Mouse (Mus musculus) thymus, adult 2 months (tissue): ENCODE results near the gene Bckdha.

ENCODE experiments used
- CTCF ChIP-seq: fragments of 200-500 bp; IDR thresholded peaks from 2 replicates; pipeline ENCODE4 v1.5.1; 2012; ENCODE audit warnings: mild to moderate bottlenecking, control low read depth, low read length, moderate library complexity, borderline replicate concordance; ENCODE audit not compliant: control insufficient read depth, poor library complexity, insufficient read depth; ENCODE audit errors: extremely low read depth
- POLR2A ChIP-seq: fragments of 200-500 bp; IDR thresholded peaks from 2 replicates; pipeline ENCODE4 v1.6.1; 2012; ENCODE audit warnings: mild to moderate bottlenecking, low read length, control low read depth, moderate library complexity; ENCODE audit not compliant: control insufficient read depth, poor library complexity, insufficient read depth; ENCODE audit errors: extremely low read depth

DNA sequence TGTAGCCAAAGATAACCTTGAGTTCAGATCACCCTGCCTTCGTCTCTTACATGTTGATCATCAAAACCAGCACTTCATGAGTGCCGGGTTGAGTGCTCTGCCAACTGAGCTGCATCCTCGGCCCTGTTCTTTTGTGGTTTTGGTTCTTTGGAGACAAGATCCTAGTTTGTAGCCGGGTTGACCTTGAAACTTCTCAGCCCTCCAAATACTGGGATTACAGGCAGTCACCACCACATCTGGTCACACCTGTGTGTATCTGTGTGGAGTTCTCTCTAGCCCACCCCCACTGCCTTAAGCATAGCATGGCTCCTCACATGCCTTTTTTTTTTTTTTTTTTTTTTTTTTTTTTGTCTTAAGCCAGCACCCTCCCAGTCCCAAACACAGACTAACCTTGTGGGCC lies 11.3 kb upstream of the Bckdha start:
- TF ChIP-seq CTCF (no peak), POLR2A (no peak)
